9 mouse cellular contexts compared by ENCODE assay signal in genomic region chr3:108940001-108940633, GRCm38 (mm10). TPM values are rescaled to one million over a fixed set of nuclear protein-coding genes. Genes with fewer than 3 reads are reported as not detected.
A peak's percentile ranks its signal among the peaks of the same experiment; 100 is the strongest.
DNase-seq lines count a peak whose midpoint lies in the region; ATAC-seq lines count a peak whose summit lies in the region.
"Had no signal": no experiment of that assay in that cellular context is flagged by ENCODE, and none has a peak within 500 bp of the region (broad histone marks: within the 10 kb centered on the region; RNA-seq: fewer than 3 reads in every experiment).

Gm9857 (minus strand) TSS chr3:108940445.

- peak within 1 kb of the TSS; percentile 69 for H3K4me2 ChIP-seq in limb, embryonic 13.5 days (replicated peaks)
- H3K4me2 ChIP-seq in neural tube, embryonic 15.5 days, result peak within 1 kb of the TSS; percentile 64

- peak; percentile 65 to 66 for DNase-seq in cerebellum, postnatal 10 days
- no peak for DNase-seq in cerebellum, adult 11-12 months
- DNase-seq in thymus, postnatal 0 days (ENCODE audit: low spot score), result peak; percentile 22
- no peak for DNase-seq in thymus, adult 18-20 months
- DNase-seq in layer of hippocampus, postnatal 14 days (ENCODE audit: low spot score in 2 of 2), result no peak
- no peak for DNase-seq in urinary bladder, postnatal 10 days (ENCODE audit: low spot score)

- 48% methylated on average over 53 of the region's 59 CpGs for WGBS in limb, embryonic 13.5 days
- 55% methylated on average over 51 of the region's 59 CpGs for WGBS in neural tube, embryonic 15.5 days

- no peaks in the 10 kb centered on the region for H3K9me3 ChIP-seq in limb, embryonic 13.5 days
- H3K9me3 ChIP-seq in neural tube, embryonic 15.5 days (replicated peaks), result no peaks in the 10 kb centered on the region

- H3K27ac ChIP-seq in limb, embryonic 13.5 days, result no peak within 1 kb of the TSS
- H3K27ac ChIP-seq in neural tube, embryonic 15.5 days (replicated peaks), result no peak within 1 kb of the TSS

- H3K9ac ChIP-seq in limb, embryonic 13.5 days, result 0 out of 2 replicates have a peak within 1 kb of the TSS, but pooled peaks have one; percentile 48
- peak within 1 kb of the TSS; percentile 11; the same call in 1 of the 2 replicates for H3K9ac ChIP-seq in neural tube, embryonic 15.5 days (replicated peaks)

- H3K4me3 ChIP-seq in limb, embryonic 13.5 days, result peak within 1 kb of the TSS; percentile 41
- H3K4me3 ChIP-seq in neural tube, embryonic 15.5 days (replicated peaks), result peak within 1 kb of the TSS; percentile 39

- H3K36me3 ChIP-seq in limb, embryonic 13.5 days, result no peaks in the 10 kb centered on the region
- H3K36me3 ChIP-seq in neural tube, embryonic 15.5 days, result no peaks in the 10 kb centered on the region

- ATAC-seq in limb, embryonic 13.5 days (ENCODE audit: low FRiP score, low read depth), result peak; percentile 86
- ATAC-seq in neural tube, embryonic 15.5 days (ENCODE audit: low FRiP score), result peak; percentile 95

- no peaks in the 10 kb centered on the region for H3K4me1 ChIP-seq in limb, embryonic 13.5 days
- H3K4me1 ChIP-seq in neural tube, embryonic 15.5 days, result no peaks in the 10 kb centered on the region

- no peaks in the 10 kb centered on the region for H3K27me3 ChIP-seq in limb, embryonic 13.5 days
- no peaks in the 10 kb centered on the region for H3K27me3 ChIP-seq in neural tube, embryonic 15.5 days (replicated peaks)

RNA-seq across cellular contexts. Expression of gene Gm9857, which starts in this region (rescaled TPM):
- not detected in 2 replicates for polyA plus RNA-seq in thymus, postnatal 0 days (2015; fragmentation: Nextera tagmentation; extraction: Ambion mirVana)
- 0.74 TPM in 1 of 2 replicates, not detected in the other for polyA plus RNA-seq in limb, embryonic 13.5 days (2015; fragmentation: Nextera tagmentation; extraction: Ambion mirVana)
- not detected in 2 replicates for polyA plus RNA-seq in neural tube, embryonic 15.5 days (2015; fragmentation: Nextera tagmentation; extraction: Ambion mirVana)
- not detected for total RNA-seq in layer of hippocampus, postnatal 14 days (2021)
- polyA plus RNA-seq: C2C12 had no signal

Comparison
In these comparisons a context has a peak if more than half of its experiments do, and no peak if none do; other contexts are left out.
1. DNase-seq: peak in cerebellum, postnatal 10 days (2 of 2); none in cerebellum, adult 11-12 months (single experiment), thymus, adult 18-20 months (0 of 2), layer of hippocampus, postnatal 14 days (0 of 2) and urinary bladder, postnatal 10 days (single experiment).
2. Peak in DNase-seq in thymus, postnatal 0 days; RNA of the gene not detected or under 1 TPM.
3. Peak in ATAC-seq, H3K4me3 ChIP-seq, H3K9ac ChIP-seq and H3K4me2 ChIP-seq in limb, embryonic 13.5 days; RNA of the gene not detected or under 1 TPM.
4. Peak in ATAC-seq, H3K4me3 ChIP-seq, H3K9ac ChIP-seq and H3K4me2 ChIP-seq in neural tube, embryonic 15.5 days; RNA of the gene not detected or under 1 TPM.